Mouse (Mus musculus) mature B cell (primary cell): ENCODE data around the gene Rnft2.

Experiments used
- in situ Hi-C: fragments of 300-500 bp; cut with MboI; formaldehyde crosslinking; loops from 2 replicates; pipeline ENCODE4 v1.14.3; 2019

The Rnft2 gene

GRCm38 (mm10) chr5:118244606-118245443, at the start of gene Rnft2, which contains the start of gene 2410131K14Rik:
Rnft2 (minus strand) TSS chr5:118245116.
2410131K14Rik (plus strand) TSS chr5:118245227.
- in situ Hi-C loops, result no loop called here

GRCm38 (mm10) chr5:118294086-118294864, 49.4 kb upstream of the Rnft2 start:
- in situ Hi-C loops, result no loop called here

GRCm38 (mm10) chr5:118292476-118292875, 47.6 kb upstream of the Rnft2 start:
- in situ Hi-C loops, result no loop called here

- in situ Hi-C loops, result no loop called here
Measured at GRCm38 (mm10) chr5:118291453-118291852, 46.5 kb upstream of the Rnft2 start.

- in situ Hi-C loops, result no loop called here
Measured at GRCm38 (mm10) chr5:118277741-118278495, 33.0 kb upstream of the Rnft2 start.

GRCm38 (mm10) chr5:118276711-118277110, 31.8 kb upstream of the Rnft2 start:
- in situ Hi-C loops, result no loop called here

- in situ Hi-C loops, result no loop called here
Measured at GRCm38 (mm10) chr5:118276281-118276680, 31.4 kb upstream of the Rnft2 start.

GRCm38 (mm10) chr5:118274546-118274945, 29.6 kb upstream of the Rnft2 start:
- in situ Hi-C loops, result no loop called here

GRCm38 (mm10) chr5:118273446-118273845, 28.5 kb upstream of the Rnft2 start:
- in situ Hi-C loops, result no loop called here

GRCm38 (mm10) chr5:118271449-118272110, 26.7 kb upstream of the Rnft2 start:
- in situ Hi-C loops, result no loop called here

GRCm38 (mm10) chr5:118268987-118269386, 24.1 kb upstream of the Rnft2 start:
- in situ Hi-C loops, result no loop called here

GRCm38 (mm10) chr5:118266309-118266708, 21.4 kb upstream of the Rnft2 start:
- in situ Hi-C loops, result no loop called here

GRCm38 (mm10) chr5:118265366-118265765, 20.4 kb upstream of the Rnft2 start:
- in situ Hi-C loops, result no loop called here

GRCm38 (mm10) chr5:118264279-118264678, 19.4 kb upstream of the Rnft2 start:
- in situ Hi-C loops, result no loop called here

- in situ Hi-C loops, result no loop called here
Measured at GRCm38 (mm10) chr5:118262418-118262817, 17.5 kb upstream of the Rnft2 start.

- in situ Hi-C loops, result no loop called here
Measured at GRCm38 (mm10) chr5:118261181-118261580, 16.3 kb upstream of the Rnft2 start.

- in situ Hi-C loops, result no loop called here
Measured at GRCm38 (mm10) chr5:118260642-118261041, 15.7 kb upstream of the Rnft2 start.

GRCm38 (mm10) chr5:118260055-118260454, 15.1 kb upstream of the Rnft2 start:
- in situ Hi-C loops, result no loop called here

- in situ Hi-C loops, result no loop called here
Measured at GRCm38 (mm10) chr5:118259636-118260035, 14.7 kb upstream of the Rnft2 start.

- in situ Hi-C loops, result no loop called here
Measured at GRCm38 (mm10) chr5:118259152-118259551, 14.2 kb upstream of the Rnft2 start.

GRCm38 (mm10) chr5:118256981-118257380, 12.1 kb upstream of the Rnft2 start:
- in situ Hi-C loops, result no loop called here

- in situ Hi-C loops, result no loop called here
Measured at GRCm38 (mm10) chr5:118253551-118253950, 8.6 kb upstream of the Rnft2 start.
